Mouse (Mus musculus): ENCODE data around the gene Chd2. TPM values are rescaled to one million over a fixed set of nuclear protein-coding genes. Genes with fewer than 3 reads are reported as not detected.
"Not testable (repeated sequence)": the region's sequence is repeated elsewhere in the genome, so short reads cannot be mapped to it uniquely, and the experiment has no call there.

Gene Chd2
- total and polyA plus RNA-seq, 2 experiments, result 20.1 to 40.0 TPM

GRCm38 (mm10) chr7:73579072-73579731, 37.6 kb upstream of the Chd2 start:
- Histone ChIP-seq H3K79me2 (ENCODE audit: control insufficient read depth, insufficient read depth, low read length) (no peaks in the 10 kb centered on the region), H3K4me3 (ENCODE audit: insufficient read depth, low read depth, low read length) (no peak overlapping the region), H3K9ac (ENCODE audit: low read depth, low read length) (no peak overlapping the region), H3K27me3 (ENCODE audit: control insufficient read depth, insufficient read depth, low read length) (no peaks in the 10 kb centered on the region), H3K36me3 (ENCODE audit: control insufficient read depth, insufficient read depth, low read length) (no peaks in the 10 kb centered on the region), H3K4me1 (ENCODE audit: control insufficient read depth, insufficient read depth, low read length) (peaks cover 20% of the 10 kb centered on the region), H3K27ac (replicated peaks; ENCODE audit: insufficient read depth, low read depth, low read length) (peak overlapping the region; percentile 84)
- TF ChIP-seq POLR2A (IDR thresholded peaks at IDR 0.05; ENCODE audit: extremely low read depth, insufficient read depth, low read length) (no peak), CTCF (IDR thresholded peaks at IDR 0.05; ENCODE audit: low read depth, low read length) (no peak)
- 32% methylated on average over 8 of the region's 8 CpGs for WGBS
- DNase-seq (ENCODE audit: extremely low read depth, low read depth, low spot score), result peak; percentile 82

- peak overlapping the region; percentile 19; the same call in 1 of the 2 replicates for H3K9ac ChIP-seq (ENCODE audit: low read depth, low read length)
- peaks cover 20% of the 10 kb centered on the region for H3K4me1 ChIP-seq (ENCODE audit: control insufficient read depth, insufficient read depth, low read length)
- DNase-seq (ENCODE audit: extremely low read depth, low read depth, low spot score), result peak; percentile 99
- H3K27ac ChIP-seq (replicated peaks; ENCODE audit: insufficient read depth, low read depth, low read length), result peak overlapping the region; percentile 91
- no peaks in the 10 kb centered on the region for H3K36me3 ChIP-seq (ENCODE audit: control insufficient read depth, insufficient read depth, low read length)
- 21% methylated on average over 6 of the region's 6 CpGs for WGBS
- TF ChIP-seq POLR2A (IDR thresholded peaks at IDR 0.05; ENCODE audit: extremely low read depth, insufficient read depth, low read length) (no peak), CTCF (IDR thresholded peaks at IDR 0.05; ENCODE audit: low read depth, low read length) (no peak)
- no peaks in the 10 kb centered on the region for H3K27me3 ChIP-seq (ENCODE audit: control insufficient read depth, insufficient read depth, low read length)
- no peaks in the 10 kb centered on the region for H3K79me2 ChIP-seq (ENCODE audit: control insufficient read depth, insufficient read depth, low read length)
- H3K4me3 ChIP-seq (ENCODE audit: insufficient read depth, low read depth, low read length), result no peak overlapping the region
These were observed 36.3 kb upstream of the Chd2 start for GRCm38 (mm10) chr7:73577888-73578421.

DNA sequence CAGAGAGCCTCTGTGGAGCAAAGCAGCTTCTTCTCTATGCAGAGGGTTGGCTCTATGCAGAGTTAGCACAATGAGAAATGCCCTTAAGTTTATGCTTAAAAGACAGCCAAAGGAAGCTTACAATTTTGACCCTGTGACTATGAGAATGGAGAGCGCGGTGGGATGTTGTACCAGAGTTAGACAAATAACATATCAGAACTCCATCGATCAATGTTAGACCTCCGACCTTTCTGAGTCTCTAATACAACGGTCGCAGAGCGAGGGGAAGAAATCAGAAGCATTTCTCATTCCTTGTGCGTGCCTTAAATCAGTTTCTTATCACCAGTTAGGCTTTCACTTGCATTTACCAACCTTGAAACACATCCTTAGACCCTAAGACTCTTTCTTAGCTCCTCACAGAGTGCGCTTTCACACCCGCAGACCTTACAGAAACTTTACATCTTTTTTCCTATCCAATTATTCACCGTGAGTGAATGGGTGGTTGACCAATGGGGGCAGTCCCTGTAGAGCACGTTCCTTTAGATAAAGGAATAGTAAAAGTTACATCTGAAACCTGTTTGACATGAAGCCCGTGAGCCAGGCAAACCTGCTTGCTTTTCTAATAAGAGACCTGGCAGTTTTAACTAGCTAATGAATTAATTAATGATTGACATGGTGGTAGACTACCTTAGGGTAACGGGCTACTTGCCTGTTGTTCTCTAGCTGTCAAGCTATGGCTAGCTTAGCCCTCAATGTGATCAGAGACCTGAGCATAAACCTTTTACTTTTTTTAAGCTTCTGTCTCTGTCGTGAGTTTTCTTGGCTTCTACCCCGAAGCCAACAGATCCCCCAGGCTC, 34.7 kb upstream of the Chd2 start:
- 25% methylated on average over 16 of the region's 16 CpGs for WGBS
- Histone ChIP-seq H3K27ac (replicated peaks; ENCODE audit: insufficient read depth, low read depth, low read length) (peak overlapping the region; percentile 91), H3K9ac (ENCODE audit: low read depth, low read length) (peak overlapping the region; percentile 67), H3K36me3 (ENCODE audit: control insufficient read depth, insufficient read depth, low read length) (no peaks in the 10 kb centered on the region), H3K27me3 (ENCODE audit: control insufficient read depth, insufficient read depth, low read length) (no peaks in the 10 kb centered on the region), H3K79me2 (ENCODE audit: control insufficient read depth, insufficient read depth, low read length) (no peaks in the 10 kb centered on the region), H3K4me1 (ENCODE audit: control insufficient read depth, insufficient read depth, low read length) (peaks cover 20% of the 10 kb centered on the region), H3K4me3 (ENCODE audit: insufficient read depth, low read depth, low read length) (peak overlapping the region; percentile 13; the same call in 1 of the 2 replicates)
- no peak for TF ChIP-seq POLR2A (IDR thresholded peaks at IDR 0.05; ENCODE audit: extremely low read depth, insufficient read depth, low read length)
- no peak for TF ChIP-seq CTCF (IDR thresholded peaks at IDR 0.05; ENCODE audit: low read depth, low read length)
- peak; percentile 76 for DNase-seq (ENCODE audit: extremely low read depth, low read depth, low spot score)

DNA sequence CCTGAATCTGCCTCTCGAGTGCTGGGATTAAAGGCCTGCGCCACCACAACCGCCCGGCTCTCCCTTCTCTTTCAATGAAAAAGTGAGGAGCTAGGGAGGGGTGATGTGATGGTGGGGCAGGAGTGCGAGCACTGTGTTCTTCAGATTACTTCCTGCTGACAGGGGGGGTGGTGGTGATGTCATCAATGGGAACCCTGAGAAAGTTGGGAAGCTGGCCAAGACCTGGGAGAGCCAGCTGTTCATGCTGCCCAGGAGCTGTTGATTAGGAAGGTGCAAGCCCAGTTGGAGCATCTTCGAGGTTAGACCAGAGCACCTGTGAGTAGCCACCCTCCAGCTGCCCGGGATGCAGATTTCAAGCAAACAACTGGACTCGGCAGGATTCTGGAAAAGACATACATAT, 33.6 kb upstream of the Chd2 start:
- no peak for DNase-seq (ENCODE audit: extremely low read depth, low read depth, low spot score)
- Histone ChIP-seq H3K79me2 (ENCODE audit: control insufficient read depth, insufficient read depth, low read length) (no peaks in the 10 kb centered on the region), H3K27me3 (ENCODE audit: control insufficient read depth, insufficient read depth, low read length) (no peaks in the 10 kb centered on the region), H3K4me1 (ENCODE audit: control insufficient read depth, insufficient read depth, low read length) (peaks cover 20% of the 10 kb centered on the region), H3K27ac (replicated peaks; ENCODE audit: insufficient read depth, low read depth, low read length) (no peak overlapping the region), H3K4me3 (ENCODE audit: insufficient read depth, low read depth, low read length) (no peak overlapping the region), H3K36me3 (ENCODE audit: control insufficient read depth, insufficient read depth, low read length) (no peaks in the 10 kb centered on the region), H3K9ac (ENCODE audit: low read depth, low read length) (no peak overlapping the region)
- no peak for TF ChIP-seq CTCF (IDR thresholded peaks at IDR 0.05; ENCODE audit: low read depth, low read length)
- no peak for TF ChIP-seq POLR2A (IDR thresholded peaks at IDR 0.05; ENCODE audit: extremely low read depth, insufficient read depth, low read length)
- WGBS, result 76% methylated on average over 8 of the region's 8 CpGs

DNA sequence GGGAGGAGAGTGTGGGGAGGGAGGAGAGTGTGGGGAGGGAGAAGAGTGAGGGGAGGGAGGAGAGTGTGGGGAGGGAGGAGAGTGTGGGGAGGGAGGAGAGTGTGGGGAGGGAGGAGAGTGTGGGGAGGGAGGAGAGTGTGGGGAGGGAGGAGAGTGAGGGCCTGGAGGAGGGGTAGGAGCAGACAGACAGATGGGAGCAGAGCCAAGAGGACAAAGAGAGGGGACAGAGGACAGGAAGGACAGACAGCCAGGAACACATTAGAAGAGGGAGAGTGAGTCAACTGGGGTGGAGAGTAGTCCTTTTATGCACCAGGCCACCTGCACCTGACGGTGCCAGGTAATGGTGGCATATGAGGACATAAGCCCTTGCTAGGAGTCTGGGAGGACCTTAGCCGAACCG, 33.0 kb upstream of the Chd2 start:
- H3K9ac ChIP-seq (ENCODE audit: low read depth, low read length); H3K4me3 ChIP-seq (ENCODE audit: insufficient read depth, low read depth, low read length); H3K36me3 ChIP-seq (ENCODE audit: control insufficient read depth, insufficient read depth, low read length); H3K27ac ChIP-seq (replicated peaks; ENCODE audit: insufficient read depth, low read depth, low read length); H3K79me2 ChIP-seq (ENCODE audit: control insufficient read depth, insufficient read depth, low read length); H3K27me3 ChIP-seq (ENCODE audit: control insufficient read depth, insufficient read depth, low read length): not testable (repeated sequence)
- WGBS, result 62% methylated on average over 3 of the region's 3 CpGs
- H3K4me1 ChIP-seq (ENCODE audit: control insufficient read depth, insufficient read depth, low read length), result peaks cover 20% of the 10 kb centered on the region
- DNase-seq (ENCODE audit: extremely low read depth, low read depth, low spot score), result peak; percentile 61

All from liver, adult 2 months (tissue).